Mouse (Mus musculus) ES-CJ7 (cell line): ENCODE results near the gene Spsb1.

Experiments
- DNase-seq: peaks from one replicate; pipeline ENCODE4 v3.0.0; 2011; ENCODE audit warnings: low read depth, low spot score

Spsb1 gene

GRCm38 (mm10) chr4:149954893-149955439, at the start of gene Spsb1:
Gene Spsb1 (minus strand): TSS chr4:149955043.
- peak; percentile 98 for DNase-seq

GRCm38 (mm10) chr4:150003641-150004040, 48.8 kb upstream of the Spsb1 start:
- no peak for DNase-seq

DNA sequence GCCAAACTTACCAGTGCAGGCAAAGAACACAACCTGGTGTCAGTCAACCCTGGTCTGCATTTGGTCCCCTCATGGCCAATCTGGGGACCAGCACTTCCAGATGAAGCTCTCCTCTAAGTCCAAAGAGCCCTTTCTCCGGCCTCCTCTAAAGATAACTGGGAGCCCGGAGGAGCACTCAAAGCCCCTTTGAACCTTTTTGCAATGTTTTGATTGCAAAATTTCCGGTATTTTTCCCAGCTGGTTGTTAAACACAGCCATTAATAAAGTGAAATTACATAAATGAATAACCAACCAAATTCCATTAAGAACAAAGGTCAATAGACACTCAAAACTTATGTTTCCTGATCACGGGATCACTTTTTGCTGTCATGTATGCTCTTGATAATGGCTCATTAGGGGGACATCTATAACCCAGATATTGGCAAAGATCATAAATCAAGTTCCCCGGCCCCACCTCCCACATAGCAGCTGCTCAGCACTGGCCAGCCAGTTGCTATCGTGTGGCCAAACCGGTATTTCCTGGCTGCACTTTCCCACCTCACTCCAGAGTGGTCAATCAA, 48.3 kb upstream of the Spsb1 start:
- DNase-seq, result no peak

GRCm38 (mm10) chr4:150002021-150002528, 47.2 kb upstream of the Spsb1 start:
- peak; percentile 69 for DNase-seq

- no peak for DNase-seq
Measured at GRCm38 (mm10) chr4:150001221-150001860, 46.5 kb upstream of the Spsb1 start.

DNA sequence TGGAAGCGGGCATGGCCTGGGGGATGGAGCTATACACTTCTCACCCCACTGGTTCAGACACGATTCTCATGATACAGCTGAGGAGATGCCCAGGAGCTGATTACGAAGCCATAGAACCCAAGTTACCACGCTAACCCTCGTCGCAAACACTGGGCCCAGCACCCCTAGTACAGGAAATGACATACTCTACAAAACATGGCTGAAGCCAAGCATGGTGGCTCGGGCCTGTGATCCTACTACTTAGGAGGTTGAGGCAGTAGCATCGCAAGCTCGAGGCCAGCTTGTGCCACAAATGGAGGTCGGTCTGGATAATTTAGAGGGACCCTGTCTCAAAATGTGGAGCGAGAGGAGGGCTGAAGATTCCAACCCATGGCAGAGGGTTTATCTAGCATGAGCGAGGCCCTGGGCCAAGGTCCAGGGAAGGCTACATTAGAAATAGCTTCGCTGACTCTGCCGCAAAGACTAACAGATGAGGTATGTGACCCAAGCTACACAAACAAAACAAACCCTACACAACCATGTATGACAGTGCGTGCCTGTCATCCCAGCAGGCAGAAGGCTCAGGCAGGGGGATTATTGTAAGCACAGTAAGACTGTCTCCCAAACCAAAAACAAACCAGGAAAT, 45.2 kb upstream of the Spsb1 start:
- no peak for DNase-seq

DNA sequence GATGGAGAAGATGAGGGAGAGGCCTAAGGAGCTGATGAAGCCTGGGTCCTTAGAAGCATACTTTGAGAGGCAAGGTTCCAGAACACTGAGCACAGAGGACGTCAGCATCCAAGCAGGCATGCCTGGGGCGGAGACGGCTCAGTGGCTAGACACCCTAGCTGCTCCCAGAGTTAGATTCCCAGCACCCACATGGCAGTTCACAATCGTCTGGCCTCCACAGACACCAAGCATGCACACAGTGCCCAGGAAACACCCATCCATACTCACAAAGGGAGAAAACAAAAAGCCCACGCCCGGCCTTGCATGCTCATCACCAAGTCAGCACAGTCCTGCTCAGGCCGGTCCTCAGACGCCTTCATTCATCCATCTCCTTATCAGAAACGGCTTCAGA, 44.7 kb upstream of the Spsb1 start:
- peak; percentile 45 for DNase-seq

DNA sequence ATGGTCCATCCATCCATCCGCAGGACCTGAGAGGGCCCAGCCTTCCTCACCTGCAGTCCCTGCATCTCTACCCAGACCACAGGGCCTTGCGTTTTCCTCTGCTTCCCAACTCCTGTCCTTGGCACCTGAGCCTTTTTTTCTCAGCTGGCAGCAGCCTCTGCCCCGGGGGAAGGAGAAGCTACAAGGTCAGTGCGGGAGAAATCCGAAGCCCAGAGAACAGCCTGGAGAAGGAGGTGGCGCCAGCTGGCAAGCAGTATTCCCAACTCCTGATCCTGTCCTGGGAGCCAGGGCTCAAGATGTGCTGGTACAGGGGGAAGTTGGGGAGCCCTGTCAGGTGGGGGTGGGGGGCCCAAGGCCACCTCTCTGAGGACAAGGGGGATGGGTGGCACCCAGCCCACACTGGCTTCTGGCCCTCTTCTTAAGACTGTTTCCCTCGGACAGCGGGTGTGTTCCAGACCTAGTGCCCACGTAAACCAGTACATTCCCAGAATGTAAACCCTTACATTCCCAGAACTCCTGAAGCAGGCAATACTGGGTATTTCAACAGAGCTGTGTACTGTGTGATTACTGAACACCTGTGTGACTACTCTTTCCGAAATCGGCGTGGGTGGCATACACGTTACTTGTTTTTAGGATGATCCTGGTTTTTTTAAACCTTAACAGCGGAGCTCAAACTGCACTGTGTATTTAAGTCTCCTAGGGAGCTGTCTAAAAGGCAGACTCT, 44.1 kb upstream of the Spsb1 start:
- no peak for DNase-seq

DNA sequence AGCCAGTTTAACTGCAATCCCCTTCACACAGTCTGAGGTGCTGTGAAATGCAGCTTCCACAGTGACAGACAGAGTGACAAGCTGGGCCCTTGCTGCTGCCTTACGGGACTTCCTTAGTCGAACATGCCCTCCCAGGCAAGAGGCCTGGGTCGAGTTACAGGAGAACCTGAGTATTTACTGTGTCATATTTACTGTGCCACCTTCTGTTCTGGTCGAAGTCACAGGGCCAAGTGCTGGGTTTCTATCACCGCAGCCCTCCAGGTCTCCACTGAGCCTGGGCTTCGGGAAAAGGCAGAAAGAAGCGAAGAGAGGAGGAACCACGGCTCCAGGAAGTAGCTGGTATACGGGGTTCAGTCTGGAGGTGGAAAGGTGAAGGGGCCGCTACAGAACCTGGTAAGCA, 43.2 kb upstream of the Spsb1 start:
- no peak for DNase-seq

DNA sequence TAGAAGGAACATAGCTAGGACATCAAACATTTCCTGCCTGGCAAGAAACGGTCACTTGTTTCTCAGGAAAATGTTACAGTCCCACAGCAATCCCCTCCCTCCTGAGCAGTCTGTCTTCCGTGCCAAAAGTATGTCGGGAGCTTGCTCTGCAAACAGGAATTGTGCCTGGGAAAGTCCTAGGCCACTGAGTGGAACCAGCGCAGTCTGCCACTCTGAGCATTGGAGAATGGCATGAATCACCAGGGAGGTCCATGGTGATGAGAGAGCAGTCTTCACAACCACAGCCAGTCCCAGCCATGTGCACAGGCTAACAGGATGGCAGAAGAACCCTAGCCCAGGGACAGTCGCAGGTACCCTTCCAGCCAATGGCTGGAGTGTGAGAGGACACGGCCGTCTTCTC, 41.6 kb upstream of the Spsb1 start:
- DNase-seq, result no peak

DNA sequence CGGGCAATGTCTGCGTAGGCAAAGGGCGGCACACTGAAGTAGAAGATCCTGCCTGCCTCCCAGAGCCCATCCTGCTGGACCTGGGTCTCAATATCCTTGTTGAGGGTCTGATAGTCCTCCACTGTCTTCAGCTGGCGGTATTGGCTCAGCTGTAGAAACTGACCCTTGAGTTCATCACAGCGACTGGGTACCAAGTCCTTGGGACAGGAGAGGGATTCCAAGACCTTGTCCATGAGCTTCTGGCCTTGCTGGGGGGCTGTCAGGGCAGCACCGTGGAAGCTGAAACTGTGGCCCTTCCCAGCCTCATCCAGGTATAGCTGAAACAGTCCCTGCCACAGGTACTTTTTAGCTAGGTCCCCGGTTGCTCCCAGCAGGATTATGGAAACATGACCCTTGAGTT, 41.1 kb upstream of the Spsb1 start:
- DNase-seq, result no peak

DNA sequence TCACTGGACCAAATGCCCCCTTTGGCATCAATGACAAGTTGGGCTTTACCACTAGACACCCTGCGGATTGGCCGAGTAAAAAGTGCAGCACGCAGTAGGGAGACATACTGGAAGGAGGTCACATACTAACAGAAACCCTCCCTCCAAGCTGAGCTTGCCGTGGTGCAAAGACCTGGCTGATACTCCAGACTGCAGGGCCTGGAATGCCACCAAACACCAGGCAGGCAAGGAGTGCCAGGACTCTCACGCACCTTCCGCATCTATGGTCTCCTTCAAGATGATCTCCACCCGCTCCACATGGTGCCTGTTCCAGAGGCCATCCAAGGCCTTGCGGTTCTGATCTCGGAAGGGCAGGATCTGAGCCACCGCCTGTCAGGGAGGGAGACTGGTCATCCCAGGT, 39.4 kb upstream of the Spsb1 start:
- no peak for DNase-seq

- no peak for DNase-seq
Measured at GRCm38 (mm10) chr4:149992670-149993032, 37.8 kb upstream of the Spsb1 start.

DNA sequence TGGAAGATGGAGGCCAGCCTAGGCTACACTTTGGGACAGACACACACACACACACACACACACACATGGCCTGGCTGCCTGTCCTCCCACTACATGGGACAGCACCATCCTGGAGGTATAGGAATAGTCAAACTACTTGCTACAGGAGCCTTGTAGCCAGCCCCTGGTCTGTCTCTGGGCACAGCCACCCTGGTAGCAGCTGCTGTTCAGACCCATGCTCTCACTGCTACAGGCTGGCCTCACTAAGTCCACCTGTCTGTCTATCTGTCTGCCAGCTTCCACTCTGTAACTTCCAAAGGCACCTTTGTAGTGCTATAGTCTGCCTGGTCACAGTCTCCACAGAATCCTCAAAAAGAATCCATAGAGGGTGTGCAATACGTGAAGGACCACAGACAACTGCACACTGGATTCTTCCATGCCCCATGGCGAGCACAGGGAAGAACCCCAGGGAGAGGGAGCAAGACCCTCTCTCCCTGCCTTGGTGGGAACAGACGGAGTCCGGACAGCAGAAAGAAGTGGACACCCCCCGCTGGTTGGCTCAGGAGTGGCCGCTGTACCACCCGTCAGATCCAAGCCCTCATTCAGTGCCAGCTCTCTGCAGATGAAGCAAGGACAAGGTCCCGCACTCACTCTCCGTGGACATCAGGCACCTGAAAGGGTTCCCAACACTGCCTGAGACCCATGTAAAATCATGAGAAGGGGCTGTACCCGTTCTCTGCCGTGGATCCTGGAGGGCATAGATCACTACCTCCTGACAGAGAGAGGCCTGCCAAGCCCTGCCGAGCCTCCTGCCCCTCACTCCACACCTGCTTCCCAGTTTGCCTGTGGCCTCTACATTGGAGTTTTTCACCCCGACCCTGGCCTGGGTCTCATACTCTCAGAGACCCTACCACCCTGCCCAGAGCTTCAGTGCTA, 37.2 kb upstream of the Spsb1 start:
- DNase-seq, result no peak

GRCm38 (mm10) chr4:149990954-149991633, 36.3 kb upstream of the Spsb1 start:
- DNase-seq, result peak; percentile 72

DNA sequence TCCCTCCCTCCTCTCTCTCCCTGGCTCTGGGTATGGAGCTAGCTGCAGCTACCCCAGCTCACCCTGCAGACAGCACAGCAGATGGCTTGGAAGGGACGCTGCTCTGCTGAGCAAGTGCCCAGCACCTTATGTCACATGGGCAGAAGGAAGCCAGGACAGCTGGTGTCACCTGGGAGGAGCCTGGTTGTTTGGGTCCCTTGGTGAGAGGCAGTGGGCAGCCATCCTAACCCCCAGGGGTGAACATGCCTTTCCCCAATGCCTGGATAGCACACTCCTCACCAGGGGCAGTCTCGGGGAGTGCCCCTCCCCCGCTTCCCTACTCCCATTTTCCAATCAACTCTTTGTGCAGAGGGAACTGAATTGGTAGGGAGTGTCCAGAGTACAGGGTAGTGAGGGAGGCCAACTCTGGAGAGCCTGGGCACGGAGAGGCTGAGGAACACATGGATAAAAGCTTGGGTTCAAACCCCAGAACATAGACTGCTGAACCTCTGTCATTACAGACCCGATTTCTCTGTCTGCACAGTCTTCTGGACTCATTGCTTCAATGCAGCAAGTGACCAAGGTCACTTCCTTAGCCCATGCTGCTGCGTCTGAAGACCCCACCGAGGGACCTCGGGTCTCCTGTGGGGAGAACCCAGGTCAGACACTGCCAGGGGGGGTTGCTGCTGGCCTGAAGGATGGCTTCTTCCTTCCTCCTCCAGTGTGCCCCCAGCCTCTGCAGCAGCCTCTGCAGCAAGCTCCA, 35.5 kb upstream of the Spsb1 start:
- no peak for DNase-seq

DNA sequence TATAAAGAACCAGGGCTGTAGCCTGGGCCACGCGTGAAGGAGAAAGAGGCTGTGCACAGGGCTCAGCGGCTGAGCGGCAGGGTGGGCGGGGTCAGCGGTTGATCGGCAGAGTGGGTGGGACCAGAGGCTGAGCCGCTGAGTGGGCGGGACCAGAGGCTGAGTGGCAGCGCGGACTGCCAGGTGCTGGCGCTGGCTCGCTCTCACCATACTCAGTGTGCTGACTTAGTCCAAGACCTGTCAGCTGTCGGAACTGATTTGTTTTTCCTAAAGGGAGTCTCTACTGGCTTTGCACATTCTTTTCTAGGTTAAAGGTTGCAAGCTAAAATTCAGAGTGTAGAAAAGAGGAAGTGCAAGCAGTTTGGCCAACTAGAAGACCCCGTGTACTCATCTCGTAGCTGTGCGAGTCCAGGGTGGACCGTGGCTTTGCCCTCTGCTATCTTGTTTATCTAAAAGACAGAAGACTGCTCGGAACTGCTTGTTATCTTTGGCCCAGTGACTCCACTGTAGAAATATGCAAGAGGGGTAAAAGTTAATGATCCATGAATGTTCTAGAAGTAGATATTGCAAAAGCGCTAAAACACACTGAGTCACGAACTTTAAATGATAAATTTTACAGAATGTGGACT, 34.2 kb upstream of the Spsb1 start:
- peak; percentile 83 for DNase-seq

DNA sequence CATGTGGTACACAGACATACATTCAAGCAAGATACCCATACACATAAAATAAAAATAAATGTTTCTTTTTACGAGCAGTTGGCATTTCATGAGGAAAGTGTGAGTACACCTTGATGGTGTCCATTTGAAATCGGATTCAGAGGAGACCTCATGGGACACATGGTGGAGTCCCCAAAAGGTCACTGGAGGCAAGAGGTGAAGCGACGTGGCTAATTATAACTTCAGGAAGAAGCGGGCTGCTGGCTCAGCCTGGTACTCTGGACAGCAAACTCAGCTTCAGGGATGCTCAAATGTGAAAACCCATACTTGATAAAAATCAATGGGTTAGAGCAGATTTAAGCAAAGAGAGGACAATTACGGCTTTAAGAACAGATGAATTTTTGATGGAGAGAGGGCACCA, 33.5 kb upstream of the Spsb1 start:
- no peak for DNase-seq

DNA sequence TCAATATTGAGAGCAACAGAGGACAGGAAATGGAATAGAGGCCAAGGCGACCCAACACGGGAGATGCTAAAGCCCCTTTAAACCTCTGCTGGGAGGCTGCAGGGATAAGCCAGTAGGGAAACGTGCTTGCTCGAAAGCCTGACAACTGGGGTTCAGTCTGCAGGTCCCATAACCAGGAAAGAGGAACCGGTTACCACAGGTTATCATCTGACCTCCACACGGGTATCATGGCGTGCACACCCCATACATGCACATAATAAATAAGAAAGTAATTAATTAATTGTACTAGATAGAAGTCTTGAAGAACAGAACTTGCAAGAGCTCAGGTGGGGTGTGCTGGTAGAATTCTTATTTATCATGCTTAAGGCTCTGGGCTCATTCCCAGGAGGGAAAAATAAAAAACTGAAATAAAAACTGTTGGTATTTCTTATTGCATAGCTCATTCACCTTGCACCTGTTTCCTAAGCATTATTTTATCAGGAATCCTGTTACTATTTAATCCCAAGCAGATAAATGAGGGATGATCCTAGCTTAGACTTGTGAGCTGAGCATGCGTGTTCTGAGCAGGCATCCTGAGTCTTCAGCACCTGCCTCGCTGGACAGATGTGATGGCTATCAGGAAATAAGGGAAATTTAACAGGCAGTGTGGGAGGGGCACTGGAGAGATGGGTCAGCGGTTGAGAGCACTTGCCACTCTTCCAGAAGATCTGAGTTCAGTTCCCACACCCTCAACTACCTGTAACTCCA, 32.0 kb upstream of the Spsb1 start:
- DNase-seq, result no peak
